Mouse (Mus musculus) lung, embryonic 14.5 days (tissue): ENCODE measurements around the gene Egfl8. TPM values are rescaled to one million over a fixed set of nuclear protein-coding genes. Genes with fewer than 3 reads are reported as not detected.

Experiments used
- ATAC-seq: fragments of 200-750 bp; cut with Nextera tagmentation; 2 replicates; pipeline ENCODE4 v1.8.0; 2017; ENCODE audit warnings: mild to moderate bottlenecking, moderate TSS enrichment, moderate library complexity; ENCODE audit not compliant: insufficient read depth
- DNase-seq: peaks from one replicate; pipeline ENCODE4 v3.0.0-alpha.2; 2015
- H3K27ac ChIP-seq: fragments of 300-500 bp; sonication (generic); 2 replicates; pipeline ENCODE4 v1.5.1; 2014; ENCODE audit warnings: low read depth, mild to moderate bottlenecking, moderate library complexity
- H3K27me3 ChIP-seq: fragments of 300-500 bp; sonication (generic); 2 replicates; pipeline ENCODE4 v1.6.1; 2014; ENCODE audit warnings: low read length, control low read depth; ENCODE audit not compliant: insufficient read depth
- H3K36me3 ChIP-seq: fragments of 300-500 bp; sonication (generic); 2 replicates; pipeline ENCODE4 v1.6.1; 2014; ENCODE audit warnings: control low read depth; ENCODE audit not compliant: insufficient read depth
- H3K4me1 ChIP-seq: fragments of 300-500 bp; sonication (generic); 2 replicates; pipeline ENCODE4 v1.6.1; 2014; ENCODE audit warnings: antibody characterized with exemption, control low read depth; ENCODE audit not compliant: insufficient read depth
- H3K4me2 ChIP-seq: fragments of 300-500 bp; sonication (generic); 2 replicates; pipeline ENCODE4 v1.6.1; 2014; ENCODE audit warnings: mild to moderate bottlenecking
- H3K4me3 ChIP-seq: fragments of 300-500 bp; sonication (generic); 2 replicates; pipeline ENCODE4 v1.5.1; 2014; ENCODE audit warnings: low read depth, low read length
- H3K9ac ChIP-seq: fragments of 300-500 bp; sonication (generic); 2 replicates; pipeline ENCODE4 v1.6.1; 2014
- H3K9me3 ChIP-seq: fragments of 300-500 bp; sonication (generic); 2 replicates; pipeline ENCODE4 v1.6.1; 2016; ENCODE audit warnings: low read depth, low read length, control low read depth
- CTCF ChIP-seq: IDR thresholded peaks from 2 replicates; pipeline ENCODE4 v1.5.1; 2016; ENCODE audit warnings: antibody characterized with exemption, low read depth
- WGBS: fragments of 180-500 bp; shearing (Covaris S2); extraction: QIAGEN DNeasy Blood & Tissue Kit; methylation state at CpG from one replicate; pipeline ENCODE4 v1.1.7; 2014; 5-methylcytosine and 5-hydroxymethylcytosine counted together
- polyA plus RNA-seq: library from polyadenylated mRNA; unstranded; fragments of >200 nt; fragmentation: Nextera tagmentation; extraction: Ambion mirVana; gene quantifications from 2 replicates; pipeline ENCODE4 v1.2.1, GENCODE M21; 2014

The Egfl8 gene
- polyA plus RNA-seq, 1 experiment from 2014 or later = 2.1 TPM

GRCm38 (mm10) chr17:34605609-34606008, 10.2 kb downstream of the Egfl8 start:
- 0% methylated on average over 27 of the region's 30 CpGs for WGBS
- TF ChIP-seq CTCF = no peak
- ATAC-seq (peak; percentile 36), DNase-seq (peak; percentile 97)
- Histone ChIP-seq H3K4me1 (peaks cover 8% of the 10 kb centered on the region; the same call in 1 of the 2 replicates), H3K36me3 (peaks cover 30% of the 10 kb centered on the region), H3K27ac (peak overlapping the region; percentile 90), H3K27me3 (no peaks in the 10 kb centered on the region), H3K9ac (peak overlapping the region; percentile 86), H3K4me2 (peak overlapping the region; percentile 95), H3K4me3 (peak overlapping the region; percentile 96), H3K9me3 (no peaks in the 10 kb centered on the region)

GRCm38 (mm10) chr17:34604511-34605237, 11.1 kb downstream of the Egfl8 start:
- Histone ChIP-seq H3K27me3 (no peaks in the 10 kb centered on the region), H3K4me3 (peak overlapping the region; percentile 96), H3K9me3 (no peaks in the 10 kb centered on the region), H3K9ac (peak overlapping the region; percentile 86), H3K4me1 (peaks cover 8% of the 10 kb centered on the region; the same call in 1 of the 2 replicates), H3K36me3 (peaks cover 29% of the 10 kb centered on the region), H3K27ac (peak overlapping the region; percentile 90), H3K4me2 (peak overlapping the region; percentile 95)
- no peak for TF ChIP-seq CTCF
- no peak; the same call in 1 of the 2 replicates for ATAC-seq
- no peak for DNase-seq
- WGBS = 12% methylated on average over 24 of the region's 24 CpGs

GRCm38 (mm10) chr17:34604061-34604508, 11.7 kb downstream of the Egfl8 start, which contains the start of gene Agpat1:
Gene Agpat1 (plus strand): TSS chr17:34604262.
- ATAC-seq = peak; percentile 86
- DNase-seq = peak; percentile 100
- TF ChIP-seq CTCF = no peak
- peak within 1 kb of the TSS; percentile 90 for H3K27ac ChIP-seq
- WGBS = under 1% methylated on average over 35 of the region's 35 CpGs
- peak within 1 kb of the TSS; percentile 95 for H3K4me2 ChIP-seq
- peak within 1 kb of the TSS; percentile 96 for H3K4me3 ChIP-seq
- H3K27me3 ChIP-seq = no peaks in the 10 kb centered on the region
- H3K36me3 ChIP-seq = peaks cover 29% of the 10 kb centered on the region
- no peaks in the 10 kb centered on the region for H3K9me3 ChIP-seq
- peak within 1 kb of the TSS; percentile 86 for H3K9ac ChIP-seq
- peaks cover 8% of the 10 kb centered on the region; the same call in 1 of the 2 replicates for H3K4me1 ChIP-seq

- H3K27me3 ChIP-seq = no peaks in the 10 kb centered on the region
- peak within 1 kb of the TSS; percentile 90 for H3K27ac ChIP-seq
- peaks cover 8% of the 10 kb centered on the region for H3K4me1 ChIP-seq
- H3K4me3 ChIP-seq = peak within 1 kb of the TSS; percentile 96
- peak; percentile 100 for DNase-seq
- H3K9me3 ChIP-seq = no peaks in the 10 kb centered on the region
- peak; percentile 95 for ATAC-seq
- peaks cover 28% of the 10 kb centered on the region for H3K36me3 ChIP-seq
- no peak for TF ChIP-seq CTCF
- under 1% methylated on average over 30 of the region's 30 CpGs for WGBS
- H3K4me2 ChIP-seq = peak within 1 kb of the TSS; percentile 95
- H3K9ac ChIP-seq = peak within 1 kb of the TSS; percentile 58
These were observed 12.3 kb downstream of the Egfl8 start, which contains the start of gene Rnf5 for GRCm38 (mm10) chr17:34603375-34604060. Gene Rnf5 (minus strand): TSS chr17:34603690.

GRCm38 (mm10) chr17:34601796-34602195, 14.0 kb downstream of the Egfl8 start:
- 74% methylated on average over 12 of the region's 12 CpGs for WGBS
- H3K4me1 ChIP-seq = peaks cover 18% of the 10 kb centered on the region
- H3K27me3 ChIP-seq = no peaks in the 10 kb centered on the region
- H3K9me3 ChIP-seq = no peaks in the 10 kb centered on the region
- peaks cover 22% of the 10 kb centered on the region for H3K36me3 ChIP-seq
- no peak for TF ChIP-seq CTCF
- H3K9ac ChIP-seq = no peak overlapping the region
- H3K27ac ChIP-seq = no peak overlapping the region
- no peak for ATAC-seq
- peak overlapping the region; percentile 78; the same call in 1 of the 2 replicates for H3K4me2 ChIP-seq
- no peak overlapping the region for H3K4me3 ChIP-seq
- no peak for DNase-seq

GRCm38 (mm10) chr17:34599891-34600290, 15.9 kb downstream of the Egfl8 start:
- H3K4me2 ChIP-seq = no peak overlapping the region
- WGBS = 67% methylated on average over 9 of the region's 9 CpGs
- H3K27ac ChIP-seq = no peak overlapping the region
- no peak overlapping the region for H3K9ac ChIP-seq
- peaks cover 18% of the 10 kb centered on the region for H3K4me1 ChIP-seq
- no peaks in the 10 kb centered on the region for H3K27me3 ChIP-seq
- no peaks in the 10 kb centered on the region for H3K9me3 ChIP-seq
- H3K4me3 ChIP-seq = no peak overlapping the region
- DNase-seq (no peak), ATAC-seq (no peak)
- no peak for TF ChIP-seq CTCF
- peaks cover 40% of the 10 kb centered on the region for H3K36me3 ChIP-seq
